Mouse (Mus musculus) megakaryocyte, embryonic 14.5 days (primary cell): ENCODE results near the gene Ak4.

ENCODE experiments used
- FLI1 ChIP-seq: IDR thresholded peaks from 2 replicates; pipeline ENCODE4 v1.6.1; 2012; ENCODE audit warnings: low read length, inconsistent platforms, mixed read lengths
- GATA1 ChIP-seq: IDR thresholded peaks from 3 replicates; pipeline ENCODE4 v1.6.1; 2012; ENCODE audit warnings: mixed read lengths, low read length, inconsistent platforms, borderline replicate concordance

DNA sequence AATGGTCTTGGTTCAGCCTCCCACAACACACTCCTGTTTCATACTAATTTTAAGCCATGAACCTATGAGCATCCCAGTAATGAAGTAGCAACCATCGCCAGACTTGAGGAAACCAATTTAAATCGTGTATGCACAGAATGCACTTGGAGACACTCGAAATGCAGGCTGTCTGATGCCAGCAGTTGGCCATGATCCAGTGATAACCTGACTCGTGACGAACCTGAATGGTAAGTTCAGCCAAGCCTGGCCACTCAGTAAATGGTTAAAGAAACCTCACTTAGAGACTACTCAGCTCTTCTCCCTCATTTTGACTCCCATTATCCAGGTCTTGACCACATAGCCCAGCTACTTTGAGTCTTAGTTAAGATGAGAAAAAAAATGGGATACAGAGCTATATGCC is 50.2 kb downstream of the Ak4 start:
- no peak for TF ChIP-seq GATA1
- no peak for TF ChIP-seq FLI1
